Mouse (Mus musculus) testis, adult 2 months (tissue): ENCODE measurements around the gene Olfr1427. TPM values are rescaled to one million over a fixed set of nuclear protein-coding genes. Genes with fewer than 3 reads are reported as not detected.

Experiments used
- H3K27ac ChIP-seq: fragments of 200-500 bp; 2 replicates; pipeline ENCODE4 v1.5.1; 2012; ENCODE audit warnings: low read depth, low read length; ENCODE audit not compliant: control insufficient read depth, insufficient read depth
- H3K27me3 ChIP-seq: fragments of 200-500 bp; 2 replicates; pipeline ENCODE4 v1.6.1; 2012; ENCODE audit warnings: mild to moderate bottlenecking, low read length, moderate library complexity; ENCODE audit not compliant: control insufficient read depth, insufficient read depth
- H3K36me3 ChIP-seq: fragments of 200-500 bp; 2 replicates; pipeline ENCODE4 v1.6.1; 2012; ENCODE audit warnings: mild to moderate bottlenecking, low read length; ENCODE audit not compliant: control insufficient read depth, insufficient read depth
- H3K4me1 ChIP-seq: fragments of 200-500 bp; 2 replicates; pipeline ENCODE4 v1.6.1; 2012; ENCODE audit warnings: low read length; ENCODE audit not compliant: control insufficient read depth, insufficient read depth
- H3K4me3 ChIP-seq: fragments of 200-500 bp; 2 replicates; pipeline ENCODE4 v1.5.1; 2012; ENCODE audit warnings: low read depth, mild to moderate bottlenecking, low read length, moderate library complexity, mixed read lengths; ENCODE audit not compliant: control insufficient read depth
- CTCF ChIP-seq: fragments of 200-500 bp; IDR thresholded peaks from 2 replicates; pipeline ENCODE4 v1.5.1; 2012; ENCODE audit warnings: low read depth, mild to moderate bottlenecking, inconsistent platforms, low read length, moderate library complexity; ENCODE audit not compliant: control insufficient read depth, insufficient read depth, insufficient replicate concordance
- POLR2A ChIP-seq: fragments of 200-500 bp; IDR thresholded peaks from 2 replicates; pipeline ENCODE4 v1.6.1; 2012; ENCODE audit warnings: low read depth, mild to moderate bottlenecking, inconsistent platforms, low read length, moderate library complexity; ENCODE audit not compliant: control insufficient read depth
- polyA plus RNA-seq: library from polyadenylated mRNA; depleted of rRNA; stranded (reverse); fragments of >200 nt; gene quantifications from 2 replicates; pipeline ENCODE4 v1.2.3, GENCODE M21; 2012; rRNA removed

Gene Olfr1427
- not detected in 2 replicates for polyA plus RNA-seq

DNA sequence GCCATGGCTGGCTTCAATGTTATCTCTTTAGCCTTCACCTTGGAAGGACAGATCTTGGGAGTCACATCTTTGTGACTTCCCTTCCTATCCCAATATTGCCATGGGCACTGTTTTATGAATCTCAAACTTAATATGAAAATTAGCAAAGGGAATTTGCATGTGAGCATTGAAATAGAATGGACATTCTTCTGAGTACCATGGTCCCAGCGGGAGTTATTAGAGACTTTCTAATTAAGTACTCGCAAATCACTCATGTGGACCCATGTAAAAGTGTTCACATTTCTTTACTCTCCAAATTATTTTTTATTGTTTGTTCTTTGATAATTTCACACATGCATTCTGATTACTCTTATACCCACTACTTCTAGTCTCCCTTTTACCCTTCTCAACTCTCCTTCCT, at the start of gene Olfr1427:
Gene Olfr1427, minus strand, starts transcription at position 101 of the 400 bp plus-strand sequence.
- Histone ChIP-seq H3K27me3 (no peaks in the 10 kb centered on the region), H3K27ac (no peak within 1 kb of the TSS), H3K4me1 (no peaks in the 10 kb centered on the region), H3K36me3 (no peaks in the 10 kb centered on the region), H3K4me3 (no peak within 1 kb of the TSS)
- no peak for TF ChIP-seq CTCF
- no peak for TF ChIP-seq POLR2A

DNA sequence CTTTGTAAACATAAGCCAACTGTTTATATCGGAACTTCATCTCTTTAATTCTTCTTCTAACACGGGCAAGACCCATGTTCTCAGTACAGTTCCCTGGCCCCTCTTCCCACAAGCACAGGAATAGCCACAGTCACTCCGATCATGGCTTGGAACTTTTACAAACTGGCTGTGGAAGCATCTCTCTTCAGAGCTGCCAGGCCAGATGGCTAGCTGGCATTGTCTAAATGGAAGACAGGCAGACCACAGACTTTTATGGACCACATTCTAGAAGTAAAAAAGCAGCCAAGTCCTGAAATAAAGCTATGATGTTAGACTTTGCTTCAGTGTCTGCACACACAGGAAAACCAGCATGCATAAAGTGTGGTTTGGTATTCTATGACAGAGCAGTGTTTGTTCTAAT, 42.3 kb upstream of the Olfr1427 start:
- no peaks in the 10 kb centered on the region for H3K36me3 ChIP-seq
- no peak overlapping the region for H3K27ac ChIP-seq
- no peak for TF ChIP-seq CTCF
- no peak for TF ChIP-seq POLR2A
- H3K4me3 ChIP-seq, result no peak overlapping the region
- no peaks in the 10 kb centered on the region for H3K4me1 ChIP-seq
- no peaks in the 10 kb centered on the region for H3K27me3 ChIP-seq

- no peaks in the 10 kb centered on the region for H3K36me3 ChIP-seq
- H3K4me1 ChIP-seq, result no peaks in the 10 kb centered on the region
- no peak overlapping the region for H3K4me3 ChIP-seq
- H3K27ac ChIP-seq, result no peak overlapping the region
- no peaks in the 10 kb centered on the region for H3K27me3 ChIP-seq
- TF ChIP-seq POLR2A (no peak), CTCF (no peak)
Observed at GRCm38 (mm10) chr19:12143356-12143755, 40.2 kb upstream of the Olfr1427 start.

DNA sequence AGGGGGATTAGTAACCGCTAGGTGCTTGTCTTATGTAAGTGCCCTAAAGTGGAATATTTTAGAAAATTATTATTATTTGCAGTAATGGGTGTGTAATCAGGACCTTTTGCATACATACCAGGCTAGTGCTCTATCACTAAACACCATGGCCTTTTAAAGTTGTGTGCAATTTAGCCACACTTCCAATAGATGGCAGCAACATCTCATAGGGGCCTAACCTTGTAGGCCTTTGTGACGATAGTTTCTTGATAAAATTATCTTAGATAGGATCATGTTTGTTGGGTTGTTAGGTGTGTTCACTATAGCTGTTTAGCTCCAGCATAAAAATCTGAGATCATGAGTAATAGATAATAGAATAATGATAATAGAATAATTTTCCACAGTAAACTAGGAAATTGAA, 31.2 kb upstream of the Olfr1427 start:
- TF ChIP-seq POLR2A (no peak), CTCF (no peak)
- Histone ChIP-seq H3K27ac (no peak overlapping the region), H3K4me3 (no peak overlapping the region), H3K27me3 (no peaks in the 10 kb centered on the region), H3K36me3 (no peaks in the 10 kb centered on the region), H3K4me1 (no peaks in the 10 kb centered on the region)

GRCm38 (mm10) chr19:12123103-12123502, 20.0 kb upstream of the Olfr1427 start, which contains the start of gene Olfr76:
Gene Olfr76, minus strand, starts transcription at chr19:12123203.
- Histone ChIP-seq H3K4me3 (no peak within 1 kb of the TSS), H3K36me3 (no peaks in the 10 kb centered on the region), H3K27ac (no peak within 1 kb of the TSS), H3K4me1 (no peaks in the 10 kb centered on the region), H3K27me3 (no peaks in the 10 kb centered on the region)
- TF ChIP-seq POLR2A, result no peak
- TF ChIP-seq CTCF, result no peak

- no peaks in the 10 kb centered on the region for H3K4me1 ChIP-seq
- no peak overlapping the region for H3K27ac ChIP-seq
- no peak overlapping the region for H3K4me3 ChIP-seq
- no peaks in the 10 kb centered on the region for H3K36me3 ChIP-seq
- H3K27me3 ChIP-seq, result no peaks in the 10 kb centered on the region
- TF ChIP-seq CTCF, result no peak
- no peak for TF ChIP-seq POLR2A
Observed at GRCm38 (mm10) chr19:12116464-12116863, 13.3 kb upstream of the Olfr1427 start.

DNA sequence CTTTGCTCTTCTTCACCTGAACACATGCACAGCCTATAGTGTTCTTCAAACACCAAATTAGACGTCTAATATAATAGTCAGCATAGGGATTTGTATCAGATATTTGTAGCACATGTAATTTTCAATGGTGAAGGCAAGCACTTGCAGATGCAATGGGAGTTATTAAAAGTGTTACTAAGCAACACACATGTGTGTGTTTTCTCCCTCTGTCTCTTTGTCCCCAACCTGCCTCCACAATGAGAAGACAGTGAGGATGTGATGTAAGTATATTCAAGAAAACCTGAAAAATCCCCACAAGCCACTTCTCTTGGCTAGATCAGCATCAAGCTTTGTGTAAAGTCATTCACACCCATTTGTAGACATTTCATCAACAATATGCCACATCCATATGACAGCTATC, 12.7 kb upstream of the Olfr1427 start, which contains the start of gene Olfr1428:
Gene Olfr1428, minus strand, starts transcription at position 101 of the 400 bp plus-strand sequence.
- H3K27ac ChIP-seq, result no peak within 1 kb of the TSS
- TF ChIP-seq POLR2A (no peak), CTCF (no peak)
- no peaks in the 10 kb centered on the region for H3K4me1 ChIP-seq
- H3K36me3 ChIP-seq, result no peaks in the 10 kb centered on the region
- no peak within 1 kb of the TSS for H3K4me3 ChIP-seq
- H3K27me3 ChIP-seq, result no peaks in the 10 kb centered on the region

- Histone ChIP-seq H3K27me3 (no peaks in the 10 kb centered on the region), H3K4me3 (no peak overlapping the region), H3K27ac (no peak overlapping the region), H3K36me3 (no peaks in the 10 kb centered on the region), H3K4me1 (no peaks in the 10 kb centered on the region)
- TF ChIP-seq POLR2A (no peak), CTCF (no peak)
Observed at GRCm38 (mm10) chr19:12113807-12114206, 10.7 kb upstream of the Olfr1427 start.
